ENCODE assay signal across 8 mouse cellular contexts in the genomic region with DNA sequence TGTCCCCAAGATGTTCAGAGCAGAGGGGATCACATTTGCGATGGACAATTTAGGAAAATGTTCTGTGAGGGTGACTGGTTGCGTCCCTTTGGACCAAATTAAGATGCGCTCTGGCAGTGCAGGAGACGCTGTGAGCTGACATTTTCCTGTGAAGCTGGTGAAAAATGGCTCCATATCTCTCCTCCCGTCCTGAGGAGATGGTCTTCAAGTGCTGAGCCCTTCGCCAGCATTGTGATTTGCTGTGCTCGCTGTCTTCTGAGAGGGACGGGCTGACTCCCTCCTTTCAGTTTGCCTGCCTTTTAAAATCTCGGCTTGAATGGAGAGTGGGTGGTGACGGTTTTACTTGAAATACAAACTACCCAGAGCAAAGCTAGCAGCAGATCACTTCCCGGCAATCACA.
DNase-seq lines count a peak whose midpoint lies in the region; ATAC-seq and TF ChIP-seq lines count a peak whose summit lies in the region.

No protein-coding gene starts in this region.

- peaks cover 2% of the 10 kb centered on the region; the same call in 1 of the 2 replicates for H3K4me1 ChIP-seq in cortical plate, adult 2 months (ENCODE audit: control insufficient read depth, insufficient read depth, low read length)
- H3K4me1 ChIP-seq in hindbrain, embryonic 11.5 days (replicated peaks; ENCODE audit: control insufficient read depth, insufficient read depth, low read length), result no peaks in the 10 kb centered on the region
- H3K4me1 ChIP-seq in limb, embryonic 11.5 days (ENCODE audit: control insufficient read depth, insufficient read depth, low read length), result 0 out of 2 replicates have a peak, but pooled peaks cover 2% of the 10 kb centered on the region

- H3K9me3 ChIP-seq in hindbrain, embryonic 11.5 days (ENCODE audit: control insufficient read depth, low read length), result no peaks in the 10 kb centered on the region
- no peaks in the 10 kb centered on the region for H3K9me3 ChIP-seq in limb, embryonic 11.5 days (ENCODE audit: control insufficient read depth, low read length)

- H3K4me2 ChIP-seq in hindbrain, embryonic 11.5 days (replicated peaks; ENCODE audit: low read depth, low read length), result peak overlapping the region; percentile 63
- H3K4me2 ChIP-seq in limb, embryonic 11.5 days (ENCODE audit: low read depth, severe bottlenecking), result peak overlapping the region; percentile 59; the same call in 1 of the 2 replicates

- no peaks in the 10 kb centered on the region for H3K27me3 ChIP-seq in hindbrain, embryonic 11.5 days (ENCODE audit: control insufficient read depth, insufficient read depth, low read length)
- peaks cover 10% of the 10 kb centered on the region for H3K27me3 ChIP-seq in limb, embryonic 11.5 days (ENCODE audit: control insufficient read depth, insufficient read depth, low read length)

- TF ChIP-seq POLR2A in cortical plate, adult 2 months (IDR thresholded peaks at IDR 0.05; ENCODE audit: extremely low read depth, insufficient read depth, low read length), result peak; percentile 96

- TF ChIP-seq CTCF in cortical plate, adult 2 months (IDR thresholded peaks at IDR 0.05; ENCODE audit: extremely low read depth, insufficient read depth, low read length), result no peak

- H3K36me3 ChIP-seq in hindbrain, embryonic 11.5 days (ENCODE audit: control insufficient read depth, insufficient read depth, low read length), result no peaks in the 10 kb centered on the region
- H3K36me3 ChIP-seq in limb, embryonic 11.5 days (ENCODE audit: control insufficient read depth, insufficient read depth, low read length), result no peaks in the 10 kb centered on the region

- 4% methylated on average over 11 of the region's 11 CpGs for WGBS in hindbrain, embryonic 11.5 days
- WGBS in limb, embryonic 11.5 days, result 6% methylated on average over 11 of the region's 11 CpGs

- H3K4me3 ChIP-seq in cortical plate, adult 2 months (ENCODE audit: insufficient read depth, low read length), result peak overlapping the region; percentile 64
- peak overlapping the region; percentile 51 for H3K4me3 ChIP-seq in hindbrain, embryonic 11.5 days (ENCODE audit: low read depth, low read length)
- peak overlapping the region; percentile 14; the same call in 1 of the 2 replicates for H3K4me3 ChIP-seq in limb, embryonic 11.5 days (ENCODE audit: low read depth, low read length)

- ATAC-seq in cerebellum, adult (ENCODE audit: insufficient number of reproducible peaks, low FRiP score, low TSS enrichment), result no peak; the same call in 1 of the 2 replicates
- ATAC-seq in hindbrain, embryonic 11.5 days (ENCODE audit: low FRiP score), result peak; percentile 47; the same call in 1 of the 2 replicates
- ATAC-seq in limb, embryonic 11.5 days (ENCODE audit: insufficient number of reproducible peaks, low FRiP score, low TSS enrichment, low read depth), result no peak

- H3K27ac ChIP-seq in cortical plate, adult 2 months (ENCODE audit: insufficient read depth, low read length), result peak overlapping the region; percentile 88
- H3K27ac ChIP-seq in hindbrain, embryonic 11.5 days (ENCODE audit: low read depth, low read length), result no peak overlapping the region
- no peak overlapping the region for H3K27ac ChIP-seq in limb, embryonic 11.5 days (replicated peaks; ENCODE audit: low read depth, low read length)

- peak; percentile 35 to 38 for DNase-seq in cerebellum, postnatal 25 days
- DNase-seq in hindbrain, embryonic 11.5 days (ENCODE audit: low spot score), result peak; percentile 52
- DNase-seq in limb, embryonic 11.5 days (ENCODE audit: low spot score), result peak; percentile 26
- DNase-seq in right cerebral cortex, postnatal 4 days, result peak; percentile 44
- DNase-seq in MN1 (ENCODE audit: low spot score), result no peak
- no peak for DNase-seq in kidney, adult 18-20 months

- peak overlapping the region; percentile 54 for H3K9ac ChIP-seq in hindbrain, embryonic 11.5 days (ENCODE audit: low read depth, low read length)
- no peak overlapping the region for H3K9ac ChIP-seq in limb, embryonic 11.5 days (ENCODE audit: low read length)

Comparison
In these comparisons a context has a peak if more than half of its experiments do, and no peak if none do; other contexts are left out.
1. DNase-seq: peak in cerebellum, postnatal 25 days (2 of 2), hindbrain, embryonic 11.5 days (single experiment), limb, embryonic 11.5 days (single experiment) and right cerebral cortex, postnatal 4 days (single experiment); none in MN1 (single experiment) and kidney, adult 18-20 months (single experiment).
2. H3K4me3 ChIP-seq: peak in every context shown above with its lines; median percentile 64 in cortical plate, adult 2 months; 51 in hindbrain, embryonic 11.5 days; 14 in limb, embryonic 11.5 days.